Mouse (Mus musculus) lung, postnatal 25 days (tissue): ENCODE results near the gene Utp11.

ENCODE experiments used
- DNase-seq: peaks from one replicate; pipeline ENCODE4 v3.0.0; 2022; ENCODE audit warnings: low spot score

Gene Utp11

GRCm38 (mm10) chr4:124632856-124633255 is 60.5 kb downstream of the Utp11 start:
- no peak for DNase-seq

- no peak for DNase-seq
Observed at GRCm38 (mm10) chr4:124631456-124631855, 61.9 kb downstream of the Utp11 start.
